Mouse (Mus musculus) kidney, adult 2 months (tissue): ENCODE data around the gene Dync2li1. TPM values are rescaled to one million over a fixed set of nuclear protein-coding genes. Genes with fewer than 3 reads are reported as not detected.

ENCODE experiments used
- DNase-seq: peaks from one replicate; pipeline ENCODE4 v3.0.0; 2021
- H3K27ac ChIP-seq: fragments of 200-500 bp; 2 replicates; pipeline ENCODE4 v1.5.1; 2012; ENCODE audit warnings: low read depth, low read length, control low read depth, inconsistent platforms; ENCODE audit not compliant: insufficient read depth
- H3K27me3 ChIP-seq: fragments of 200-500 bp; replicated peaks from 2 replicates; pipeline ENCODE4 v1.6.1; 2012; ENCODE audit warnings: mild to moderate bottlenecking, moderate library complexity, low read length, inconsistent platforms; ENCODE audit not compliant: control insufficient read depth, insufficient read depth
- H3K36me3 ChIP-seq: fragments of 200-500 bp; 2 replicates; pipeline ENCODE4 v1.6.1; 2012; ENCODE audit warnings: mild to moderate bottlenecking, moderate library complexity, low read length, inconsistent platforms; ENCODE audit not compliant: control insufficient read depth, insufficient read depth
- H3K4me1 ChIP-seq: fragments of 200-500 bp; 2 replicates; pipeline ENCODE4 v1.6.1; 2011; ENCODE audit warnings: low read length; ENCODE audit not compliant: control insufficient read depth, insufficient read depth
- H3K4me3 ChIP-seq: fragments of 200-500 bp; 2 replicates; pipeline ENCODE4 v1.5.1; 2011; ENCODE audit warnings: mild to moderate bottlenecking, low read depth, low read length, control low read depth; ENCODE audit not compliant: insufficient read depth
- CTCF ChIP-seq: fragments of 200-500 bp; conservative IDR thresholded peaks from 2 replicates; pipeline ENCODE4 v1.5.1; 2011; ENCODE audit warnings: low read depth, mild to moderate bottlenecking, control low read depth, low read length, moderate library complexity, mixed read lengths; ENCODE audit not compliant: insufficient read depth, insufficient read length
- POLR2A ChIP-seq: fragments of 200-500 bp; IDR thresholded peaks from one replicate; pipeline ENCODE4 v1.6.1; 2011; ENCODE audit warnings: low read depth, low read length, control low read depth
- WGBS: fragments of 180-500 bp; shearing (Covaris S2); methylation state at CpG from one replicate; pipeline ENCODE4 v1.1.7; 2018; 5-methylcytosine and 5-hydroxymethylcytosine counted together
- polyA plus RNA-seq: library from polyadenylated mRNA; depleted of rRNA; stranded (reverse); fragments of >200 nt; gene quantifications from 2 replicates; pipeline ENCODE4 v1.2.3, GENCODE M21; 2012

The Dync2li1 gene
- polyA plus RNA-seq, 1 experiment: 19.1 TPM

GRCm38 (mm10) chr17:84621209-84621608, 5.1 kb upstream of the Dync2li1 start:
- WGBS: 82% methylated on average over 6 of the region's 6 CpGs
- no peaks in the 10 kb centered on the region for H3K36me3 ChIP-seq
- no peak for DNase-seq
- H3K27ac ChIP-seq: no peak overlapping the region
- no peaks in the 10 kb centered on the region for H3K4me1 ChIP-seq
- H3K27me3 ChIP-seq: no peaks in the 10 kb centered on the region
- H3K4me3 ChIP-seq: no peak overlapping the region
- TF ChIP-seq CTCF (no peak), POLR2A (no peak)

DNA sequence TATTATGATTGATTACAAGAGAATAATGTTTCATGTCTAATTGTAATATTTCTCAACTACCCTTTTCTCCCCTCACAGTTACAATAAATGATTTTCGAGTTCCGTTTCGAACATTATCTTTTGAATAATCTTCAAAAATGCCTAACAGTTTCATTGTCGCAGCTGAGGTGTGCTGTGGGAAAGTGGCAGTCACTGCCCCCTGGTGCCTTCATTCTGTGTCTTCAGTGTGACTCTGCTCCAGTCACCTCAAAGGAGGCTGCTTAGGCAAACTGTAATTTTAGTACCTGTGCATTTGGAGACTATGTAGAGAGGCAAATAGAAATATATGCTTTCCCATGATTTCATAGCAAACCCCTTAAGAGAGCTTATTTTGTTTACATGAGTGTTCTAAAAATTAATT, 4.3 kb upstream of the Dync2li1 start:
- TF ChIP-seq CTCF (no peak; the same call in 1 of the 2 replicates), POLR2A (no peak)
- Histone ChIP-seq H3K27me3 (no peaks in the 10 kb centered on the region), H3K4me3 (no peak overlapping the region), H3K36me3 (no peaks in the 10 kb centered on the region), H3K4me1 (0 out of 2 replicates have a peak, but pooled peaks cover under 1% of the 10 kb centered on the region), H3K27ac (no peak overlapping the region)
- 78% methylated on average over 4 of the region's 4 CpGs for WGBS
- no peak for DNase-seq

DNA sequence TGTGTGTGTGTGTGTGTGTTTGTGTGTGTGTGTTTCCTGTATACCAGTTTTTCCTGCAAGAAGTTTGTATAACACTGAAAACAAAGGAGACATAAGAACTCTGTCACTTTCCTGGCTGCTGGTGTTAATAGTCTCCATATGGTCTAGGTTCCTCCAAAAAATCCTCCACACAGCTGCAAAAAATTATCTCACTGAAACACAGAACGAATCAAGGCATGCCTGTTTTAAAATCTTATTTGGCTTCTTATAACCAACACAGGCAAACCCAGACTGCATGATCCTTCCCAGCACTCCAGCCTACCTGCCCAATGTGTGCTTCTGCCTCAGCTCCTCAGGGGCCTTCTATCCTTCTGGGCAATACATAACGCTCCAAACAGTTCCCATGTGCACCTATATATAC, 3.4 kb upstream of the Dync2li1 start:
- no peak for TF ChIP-seq CTCF
- no peak for TF ChIP-seq POLR2A
- DNase-seq: no peak
- Histone ChIP-seq H3K27me3 (no peaks in the 10 kb centered on the region), H3K4me3 (no peak overlapping the region), H3K36me3 (no peaks in the 10 kb centered on the region), H3K4me1 (0 out of 2 replicates have a peak, but pooled peaks cover 3% of the 10 kb centered on the region), H3K27ac (no peak overlapping the region)
- 78% methylated on average over 2 of the region's 2 CpGs for WGBS

- Histone ChIP-seq H3K4me3 (peak overlapping the region; percentile 89), H3K4me1 (0 out of 2 replicates have a peak, but pooled peaks cover 3% of the 10 kb centered on the region), H3K27me3 (no peaks in the 10 kb centered on the region), H3K36me3 (no peaks in the 10 kb centered on the region), H3K27ac (no peak overlapping the region)
- peak; percentile 12 for DNase-seq
- WGBS: 21% methylated on average over 9 of the region's 9 CpGs
- TF ChIP-seq CTCF (no peak), POLR2A (no peak)
These were observed 585 bp downstream of the Dync2li1 start for GRCm38 (mm10) chr17:84626857-84627305.

- H3K36me3 ChIP-seq: no peaks in the 10 kb centered on the region
- TF ChIP-seq POLR2A (no peak), CTCF (no peak)
- DNase-seq: no peak
- H3K27me3 ChIP-seq: no peaks in the 10 kb centered on the region
- 0 out of 2 replicates have a peak, but pooled peaks cover 3% of the 10 kb centered on the region for H3K4me1 ChIP-seq
- 82% methylated on average over 10 of the region's 10 CpGs for WGBS
- no peak overlapping the region for H3K4me3 ChIP-seq
- no peak overlapping the region for H3K27ac ChIP-seq
These were observed 1.4 kb downstream of the Dync2li1 start for GRCm38 (mm10) chr17:84627721-84628120.

DNA sequence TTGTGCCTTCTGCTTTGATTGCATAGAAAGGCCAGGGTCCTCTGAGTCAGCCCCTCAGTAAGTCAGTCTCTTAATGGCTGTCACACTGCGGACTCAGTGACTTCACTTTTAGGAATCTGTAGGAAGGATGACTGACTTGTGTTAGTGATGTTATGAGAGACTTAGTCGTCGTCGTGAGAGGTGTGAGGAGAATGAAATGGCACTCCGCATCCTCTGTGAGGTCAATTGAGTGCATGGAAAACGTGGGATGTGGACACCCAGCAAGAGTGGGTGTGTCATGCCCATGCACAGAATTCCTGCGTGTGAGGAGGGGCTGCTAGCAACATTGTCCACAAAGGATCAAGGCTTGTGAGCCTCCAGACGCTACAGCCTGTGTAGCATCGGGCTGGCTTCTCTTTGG, 2.3 kb downstream of the Dync2li1 start:
- Histone ChIP-seq H3K4me1 (0 out of 2 replicates have a peak, but pooled peaks cover 3% of the 10 kb centered on the region), H3K4me3 (no peak overlapping the region), H3K27ac (no peak overlapping the region), H3K27me3 (no peaks in the 10 kb centered on the region), H3K36me3 (no peaks in the 10 kb centered on the region)
- no peak for DNase-seq
- WGBS: 79% methylated on average over 9 of the region's 9 CpGs
- TF ChIP-seq CTCF: no peak
- no peak for TF ChIP-seq POLR2A

DNA sequence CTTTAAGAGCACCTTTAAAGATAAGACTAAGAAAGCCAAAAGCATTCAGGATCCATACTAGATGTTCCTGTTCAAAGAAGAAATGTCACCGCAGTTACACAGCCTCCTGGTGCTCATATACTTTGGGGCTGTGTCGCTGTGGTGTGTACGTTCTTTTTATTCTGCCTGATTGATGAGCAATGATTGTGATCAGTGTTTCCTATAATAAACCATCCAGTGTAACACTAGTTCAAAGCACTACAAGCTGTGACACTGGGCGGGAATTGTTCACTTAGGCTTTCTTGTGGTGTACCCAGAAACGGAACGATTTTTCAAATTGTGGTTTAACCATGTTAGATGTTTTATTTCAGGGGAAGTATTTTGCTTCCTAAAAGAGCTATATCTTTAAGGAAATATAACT, 5.5 kb downstream of the Dync2li1 start:
- 87% methylated on average over 6 of the region's 6 CpGs for whole genome bisulfite sequencing
- H3K36me3 ChIP-seq: no peaks in the 10 kb centered on the region
- DNase-seq: no peak
- H3K4me1 ChIP-seq: 0 out of 2 replicates have a peak, but pooled peaks cover 3% of the 10 kb centered on the region
- no peaks in the 10 kb centered on the region for H3K27me3 ChIP-seq
- H3K27ac ChIP-seq: no peak overlapping the region
- no peak overlapping the region for H3K4me3 ChIP-seq
- no peak for TF ChIP-seq POLR2A
- TF ChIP-seq CTCF: no peak

- WGBS: 80% methylated on average over 13 of the region's 13 CpGs
- H3K27ac ChIP-seq: no peak overlapping the region
- H3K4me3 ChIP-seq: no peak overlapping the region
- H3K27me3 ChIP-seq: no peaks in the 10 kb centered on the region
- TF ChIP-seq POLR2A (no peak), CTCF (no peak)
- no peak for DNase-seq
- no peaks in the 10 kb centered on the region for H3K4me1 ChIP-seq
- no peaks in the 10 kb centered on the region for H3K36me3 ChIP-seq
These were observed 7.1 kb downstream of the Dync2li1 start for GRCm38 (mm10) chr17:84633443-84633842.
